Mouse (Mus musculus) CH12F3 (cell line): ENCODE measurements around the gene Tnip1.
"Not testable (repeated sequence)": the region's sequence is repeated elsewhere in the genome, so short reads cannot be mapped to it uniquely, and the experiment has no call there.

Source experiments
- in situ Hi-C: fragments of 300-500 bp; cut with MboI; formaldehyde crosslinking; loops from 2 replicates; pipeline ENCODE4 v1.14.3; 2020; ENCODE audit warnings: low sequenced_read_pairs

The Tnip1 gene

DNA sequence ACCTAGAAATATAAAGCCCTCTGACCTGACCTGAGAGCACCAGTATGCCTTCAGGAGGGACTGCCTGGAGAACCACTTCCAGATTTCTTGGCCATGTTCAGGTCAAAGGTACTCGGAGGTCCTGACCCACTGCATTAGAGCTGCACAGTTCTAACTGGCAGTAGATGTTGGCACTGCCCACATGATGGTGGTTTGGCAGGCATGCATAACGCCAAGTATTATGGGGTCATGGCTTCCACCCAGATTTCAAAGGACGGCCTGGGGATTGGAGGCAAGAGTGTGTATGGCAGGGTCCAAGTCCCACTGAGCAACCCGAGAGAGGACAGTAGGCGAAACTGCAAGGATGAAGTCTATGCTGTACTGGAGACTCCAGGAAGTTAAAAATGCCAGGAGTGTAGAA lies 48.9 kb downstream of the Tnip1 start:
- in situ Hi-C loops, result no loop called here

DNA sequence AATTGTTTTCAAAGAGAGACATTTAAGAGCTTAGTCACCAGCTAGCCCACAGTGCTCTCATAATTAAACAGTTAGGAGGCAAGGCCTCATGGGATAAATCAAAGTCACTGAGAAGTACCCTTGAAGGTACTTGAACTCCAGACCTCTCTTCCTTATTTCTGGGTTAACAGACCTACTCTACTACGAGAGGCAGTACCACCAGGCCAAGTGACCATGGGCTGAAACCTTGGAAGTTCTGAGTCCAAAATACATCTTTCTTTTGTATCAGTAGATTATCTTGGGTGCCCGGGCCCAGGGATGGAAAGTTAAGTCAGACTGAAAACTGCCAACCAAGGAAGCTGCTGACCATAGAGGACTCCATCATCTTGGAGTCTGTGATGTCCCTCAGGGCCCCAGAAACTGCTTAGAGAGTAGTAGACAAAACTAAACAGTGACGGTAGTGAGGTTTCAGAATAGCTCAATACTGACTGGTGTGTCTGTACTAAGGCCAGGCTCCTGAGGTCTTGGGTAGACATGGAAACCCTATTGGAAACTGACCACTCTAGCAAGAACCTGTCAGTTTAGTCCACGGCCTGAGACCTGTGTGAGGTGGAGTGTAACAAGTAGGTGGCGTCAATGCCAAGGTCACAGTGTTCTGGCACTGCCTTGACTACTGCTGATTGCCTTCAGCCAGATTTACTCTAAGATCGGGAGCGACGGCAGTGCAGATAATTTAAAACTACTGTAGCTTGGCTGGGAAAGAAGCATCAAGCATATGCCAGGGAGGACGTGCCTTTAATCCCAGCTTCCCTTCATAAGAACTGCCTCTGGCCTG lies 50.0 kb downstream of the Tnip1 start:
- in situ Hi-C loops, result no loop called here

DNA sequence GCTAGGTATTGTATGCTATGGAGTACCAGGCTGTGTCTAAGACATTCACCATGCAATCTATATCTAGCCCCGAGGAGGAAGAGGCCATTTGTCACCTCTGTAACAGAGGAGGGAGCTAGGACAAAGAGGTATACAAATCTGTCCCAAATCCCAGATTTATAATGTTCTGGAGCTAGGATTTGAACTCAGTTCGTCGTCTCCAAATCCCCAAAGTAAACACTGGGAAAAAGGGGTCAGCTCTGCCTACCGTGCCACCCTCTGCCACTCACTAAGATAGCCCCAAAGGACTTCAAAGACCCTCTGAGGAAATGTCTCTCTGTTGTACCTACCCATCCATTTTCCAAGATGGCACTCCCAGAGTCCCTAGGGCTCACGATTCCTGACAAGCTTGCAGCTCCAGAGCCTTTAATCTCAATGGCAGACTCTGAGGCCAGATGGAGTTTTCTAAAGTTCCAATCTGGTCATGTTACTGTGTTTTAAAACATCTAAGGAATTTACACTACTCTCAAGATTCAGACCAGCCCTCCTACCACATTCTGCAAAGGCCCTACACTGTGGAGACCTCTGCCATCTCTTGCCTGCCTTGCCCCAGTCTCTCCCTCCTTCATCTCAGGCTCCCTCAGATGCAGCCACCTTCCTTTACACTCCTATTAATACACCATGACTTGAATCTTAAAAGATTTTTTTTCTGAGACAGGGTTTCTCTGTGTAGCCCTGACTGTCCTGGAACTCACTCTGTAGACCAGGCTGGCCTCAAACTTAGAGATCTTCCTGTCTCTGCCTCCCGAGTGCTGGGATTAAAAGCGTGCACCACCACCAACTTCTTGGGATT lies 50.8 kb downstream of the Tnip1 start:
- in situ Hi-C loops, result no loop called here

DNA sequence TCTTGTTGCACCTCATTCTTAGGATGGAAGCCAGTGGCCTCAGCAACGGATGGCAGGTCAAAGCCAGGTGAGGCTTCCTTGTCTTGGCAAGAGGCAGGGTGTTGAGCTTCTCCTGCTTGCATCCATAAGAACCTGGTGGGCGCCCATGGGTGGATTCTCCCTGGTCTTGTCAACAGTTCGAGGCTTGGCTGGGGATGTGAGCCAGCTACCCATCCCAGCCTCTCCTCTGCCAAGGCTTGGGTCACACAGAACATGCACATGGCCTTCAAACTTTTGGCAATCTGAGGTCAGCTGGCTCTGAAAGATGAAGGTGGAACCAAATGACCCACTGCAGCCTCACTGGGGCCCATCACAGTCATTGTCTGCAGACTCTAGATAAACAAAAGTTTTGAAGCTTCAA lies 51.5 kb downstream of the Tnip1 start:
- in situ Hi-C loops, result no loop called here

DNA sequence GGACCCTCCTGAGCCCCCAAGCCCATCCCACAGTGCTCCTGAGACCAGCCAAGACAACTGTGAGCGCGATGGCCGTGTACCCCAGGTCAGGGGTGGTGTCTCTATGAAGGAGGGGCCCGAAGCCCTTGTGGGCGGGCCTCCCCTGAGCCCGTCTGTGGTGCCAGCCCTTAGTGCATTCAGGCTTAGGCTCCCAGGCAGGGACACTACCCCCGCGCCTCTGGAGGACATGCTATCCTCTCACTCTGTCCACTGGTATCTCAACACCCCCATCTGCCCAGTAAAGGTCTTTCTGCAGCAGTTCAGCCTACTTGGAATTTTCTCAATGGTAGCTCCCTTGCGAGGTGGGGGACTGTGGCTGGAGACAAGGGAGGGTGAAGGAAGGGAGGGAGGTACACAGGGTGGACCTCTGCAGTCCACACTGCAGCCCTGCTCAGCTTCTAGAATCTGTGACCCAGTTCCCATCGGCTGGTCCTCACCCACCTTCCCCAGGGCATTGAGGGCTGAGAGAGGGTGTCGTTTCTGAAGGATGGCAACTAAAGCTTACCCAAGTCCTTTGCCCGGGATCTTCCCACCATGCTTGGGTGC lies 52.5 kb downstream of the Tnip1 start:
- in situ Hi-C loops, result no loop called here

DNA sequence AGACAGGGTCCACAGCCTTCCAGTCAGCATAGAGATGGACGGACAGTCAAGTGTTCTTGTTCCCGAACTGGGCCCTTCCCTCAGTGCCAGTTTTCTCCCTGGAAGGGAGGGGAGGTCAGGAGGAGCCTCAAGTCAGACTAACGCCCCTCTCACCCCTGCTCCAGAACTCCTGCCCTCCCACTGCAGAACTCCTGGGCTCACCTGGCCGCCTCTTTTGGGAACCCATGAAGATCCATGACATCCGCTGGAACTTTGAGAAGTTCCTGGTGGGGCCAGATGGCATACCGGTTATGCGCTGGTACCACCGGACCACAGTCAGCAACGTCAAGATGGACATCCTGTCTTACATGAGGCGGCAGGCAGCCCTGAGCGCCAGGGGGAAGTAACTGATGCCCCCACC lies 53.4 kb downstream of the Tnip1 start:
- in situ Hi-C loops, result no loop called here

DNA sequence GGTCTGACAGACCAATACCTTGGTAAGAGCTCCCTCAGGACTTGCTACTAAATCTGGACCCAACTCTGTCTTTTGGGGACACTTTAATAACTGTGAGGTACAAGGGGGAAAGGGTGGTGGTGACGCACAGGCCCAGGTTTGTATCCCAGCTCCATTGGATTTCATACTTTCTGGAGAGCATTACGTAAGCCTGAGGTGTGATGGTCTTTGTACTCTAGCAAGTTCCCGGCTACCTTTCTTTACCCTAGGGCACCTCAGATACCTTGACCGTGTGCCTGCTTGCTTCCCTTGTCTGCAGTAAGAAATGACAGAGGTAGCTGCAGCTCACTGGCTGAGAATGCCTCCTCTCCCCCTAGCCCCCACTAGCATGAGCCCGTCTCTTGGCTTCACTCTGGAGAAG lies 55.5 kb downstream of the Tnip1 start:
- in situ Hi-C loops, result no loop called here

DNA sequence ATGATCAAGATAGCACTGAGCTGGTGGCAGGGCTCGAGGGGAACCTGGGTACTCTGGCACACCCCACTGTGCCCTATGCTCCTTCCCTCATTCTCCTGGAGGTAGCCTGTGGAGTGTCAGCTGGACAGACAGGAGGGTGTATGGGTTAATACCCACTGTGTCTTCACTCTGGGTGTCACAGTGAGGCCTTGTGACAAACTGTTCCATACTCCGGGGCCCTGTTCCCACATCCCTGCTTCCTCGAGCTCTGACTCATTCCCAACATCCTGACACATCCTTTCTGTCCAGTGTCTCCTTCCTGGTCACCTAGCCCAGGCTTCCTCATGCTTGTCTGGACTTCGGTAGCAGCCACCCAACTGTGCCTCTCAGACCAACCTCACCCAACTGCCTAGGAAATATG lies 56.3 kb downstream of the Tnip1 start:
- in situ Hi-C loops, result no loop called here

DNA sequence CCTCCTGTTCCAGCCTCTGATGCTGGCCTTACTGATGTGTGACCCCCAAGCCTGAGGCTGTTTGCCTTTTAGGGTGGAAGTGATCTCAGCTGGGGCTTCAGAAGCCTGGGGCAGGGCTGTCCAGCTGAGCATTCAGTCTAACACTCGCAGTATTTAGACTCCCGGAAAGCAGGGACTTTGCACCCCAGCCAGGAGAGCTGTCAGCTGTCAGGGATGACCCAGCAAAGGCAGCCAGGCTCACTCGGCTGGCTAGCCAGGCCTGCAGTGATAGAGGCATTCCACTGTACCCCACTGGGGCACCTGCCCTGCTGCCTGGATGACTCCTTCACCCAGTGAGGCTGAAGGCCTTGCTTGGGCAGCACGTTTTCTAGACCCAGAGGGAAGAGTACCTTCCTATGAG lies 56.8 kb downstream of the Tnip1 start:
- in situ Hi-C loops, result no loop called here

DNA sequence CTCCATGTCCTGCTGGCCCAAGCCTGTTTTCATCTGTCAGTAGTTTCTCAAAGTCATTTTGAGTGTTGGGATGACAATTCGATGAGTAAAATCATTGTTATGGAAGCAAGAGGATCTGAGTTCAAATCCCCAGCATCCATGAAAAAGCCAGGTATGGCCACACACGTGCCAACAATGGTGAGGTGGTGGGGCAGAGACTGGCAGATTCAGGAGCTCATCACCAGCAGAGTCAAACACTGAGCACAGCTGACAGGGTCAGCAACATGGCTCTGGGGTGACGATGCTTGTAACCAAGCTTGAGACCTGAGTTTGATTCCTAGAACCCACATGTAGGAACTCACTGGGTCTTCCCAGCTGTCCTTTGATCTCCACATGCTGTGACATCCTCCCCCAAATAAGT lies 57.6 kb downstream of the Tnip1 start:
- in situ Hi-C loops, result no loop called here

DNA sequence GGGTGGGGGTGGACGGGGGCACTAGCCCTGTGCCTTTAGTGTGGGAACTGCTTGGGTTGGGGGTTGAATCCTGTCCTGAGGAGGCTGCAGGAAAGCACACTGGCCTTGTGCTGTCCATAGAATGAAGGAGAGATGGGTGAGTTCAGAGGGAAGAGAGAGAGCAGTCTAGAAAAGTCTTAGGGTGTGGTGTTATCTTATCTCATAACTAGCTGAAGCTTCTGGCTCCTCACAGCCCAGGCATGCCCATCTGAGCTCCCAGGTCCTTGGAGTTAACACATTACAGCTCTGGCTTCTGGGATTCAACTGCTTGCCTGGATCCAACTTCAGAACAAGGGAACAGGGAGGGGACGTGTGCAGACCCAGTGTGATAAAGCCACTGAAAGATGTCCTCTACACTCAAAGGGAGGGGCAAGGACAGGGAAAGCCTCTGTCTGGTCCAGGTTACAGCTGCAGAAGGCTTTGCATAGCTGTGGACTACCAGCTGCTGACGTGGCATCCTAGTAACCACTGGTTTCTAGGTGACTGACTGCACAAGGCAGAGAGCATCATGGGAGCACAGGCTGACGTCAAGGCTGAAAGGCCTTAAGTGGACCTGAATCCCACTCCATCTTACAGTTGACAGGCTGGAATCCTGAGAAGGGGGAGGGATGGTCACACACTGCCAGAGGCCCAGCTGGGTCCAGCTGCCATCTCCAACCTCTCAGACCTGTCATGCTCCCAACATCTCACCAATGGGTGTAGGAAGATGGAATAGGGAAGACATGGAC lies 58.6 kb downstream of the Tnip1 start:
- in situ Hi-C loops, result no loop called here

DNA sequence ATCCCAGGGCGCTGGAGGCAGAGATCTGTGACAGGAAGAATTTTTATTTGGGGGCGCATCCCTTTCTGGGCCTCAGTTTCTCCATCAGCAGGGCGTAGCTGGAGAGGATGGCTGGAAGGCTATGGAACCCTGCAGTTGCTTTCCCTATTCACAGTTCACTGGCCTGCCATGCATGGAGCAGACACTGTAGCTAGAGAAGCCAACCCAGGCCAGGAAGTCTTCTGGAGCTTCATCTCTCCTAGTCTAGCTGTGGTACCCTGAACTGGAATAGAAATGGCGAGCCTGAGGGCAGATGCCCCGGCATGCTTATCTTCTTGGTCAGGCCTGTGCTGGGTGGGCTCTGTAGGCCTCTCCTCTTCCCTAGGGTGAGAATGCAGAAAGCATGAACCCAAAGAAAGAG lies 59.4 kb downstream of the Tnip1 start:
- in situ Hi-C loops, result no loop called here

DNA sequence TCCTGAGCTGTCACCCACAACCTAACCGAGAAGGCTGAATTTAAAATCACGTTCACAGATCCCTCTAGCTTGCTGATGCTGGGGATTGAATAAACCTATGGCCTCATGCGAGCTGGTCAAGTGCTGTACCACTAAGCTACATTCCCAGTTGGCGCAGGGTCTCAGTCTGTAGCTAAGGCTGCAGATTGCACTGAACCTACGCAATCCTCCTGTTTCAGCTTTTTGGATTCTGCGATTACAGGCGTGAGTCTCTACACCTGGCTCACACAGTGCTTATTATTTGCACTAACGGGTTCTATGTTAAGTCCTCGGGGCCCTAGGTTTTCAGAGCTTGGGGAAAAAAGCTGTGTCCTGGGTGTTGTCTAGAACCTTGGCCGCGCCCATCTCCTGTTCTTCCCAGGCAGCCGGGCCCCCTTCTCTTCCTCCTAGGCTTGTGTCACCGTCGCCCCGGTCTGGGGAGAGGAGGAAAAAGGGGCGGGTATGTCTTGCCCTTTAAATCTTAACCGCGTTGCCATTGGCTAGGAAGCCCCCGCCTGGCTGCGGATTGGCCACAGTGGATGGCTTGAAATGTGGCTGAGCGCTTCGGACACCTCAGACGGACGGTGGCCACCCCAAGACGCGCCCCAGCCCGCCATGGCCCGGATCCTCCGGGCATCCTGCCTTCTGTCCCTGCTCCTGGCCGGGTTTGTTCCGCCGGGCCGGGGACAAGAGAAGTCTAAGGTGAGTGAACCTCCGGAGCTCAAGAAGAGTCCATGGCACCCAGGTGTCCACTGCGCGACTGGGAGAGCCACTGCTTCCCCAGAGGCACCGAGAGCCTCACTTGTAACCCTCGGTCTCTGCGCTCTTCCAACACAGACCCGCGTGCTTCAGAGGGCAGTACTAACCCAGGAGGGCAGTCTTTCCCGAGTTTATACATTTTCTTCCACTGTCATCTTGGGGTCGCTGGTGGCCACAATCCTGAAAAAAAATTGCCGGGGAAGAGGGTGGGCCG lies 60.1 kb downstream of the Tnip1 start, which contains the start of gene Gpx3:
Gene Gpx3 (plus strand): TSS at position 121 of the 991 bp plus-strand sequence.
- in situ Hi-C loops, result no loop called here

DNA sequence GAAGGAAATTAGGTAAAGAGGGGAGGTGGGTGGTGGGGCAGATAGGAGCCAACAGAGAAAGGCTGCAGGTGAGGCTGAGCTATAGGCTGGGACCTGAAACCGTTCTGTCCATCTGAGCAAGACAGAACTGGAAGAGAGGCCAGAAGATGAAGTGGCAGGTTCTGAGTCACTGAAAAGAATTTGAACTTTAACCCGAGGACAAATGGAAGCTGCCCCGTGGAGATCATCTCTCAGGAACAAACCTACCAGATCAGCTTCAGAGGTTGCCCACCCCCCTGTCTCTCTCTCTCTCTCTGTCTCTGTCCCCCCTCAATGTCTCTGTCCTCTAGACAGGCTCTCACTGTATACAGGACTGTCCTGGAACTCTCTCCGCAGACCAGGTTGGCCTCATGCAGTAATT lies 63.1 kb downstream of the Tnip1 start:
- in situ Hi-C loops, result no loop called here

DNA sequence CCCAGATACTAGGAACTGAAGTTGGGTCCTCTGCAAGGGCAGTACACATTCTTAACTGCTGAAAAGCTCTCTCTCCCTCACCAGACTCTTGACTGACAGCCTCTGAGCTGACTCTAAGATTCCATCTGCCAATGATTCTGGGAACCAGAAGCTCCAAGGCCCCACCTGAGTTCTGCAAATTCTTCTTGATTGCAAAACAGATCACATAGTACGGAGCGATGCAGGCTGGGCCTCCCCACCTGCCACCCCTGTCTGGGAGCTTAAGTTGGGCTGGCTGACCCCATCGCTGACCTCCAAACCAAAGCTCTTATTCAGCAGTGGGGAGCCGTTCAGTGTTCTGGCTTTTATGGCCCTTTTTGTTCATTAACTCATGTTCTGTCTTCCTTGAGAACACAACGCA lies 65.2 kb downstream of the Tnip1 start:
- in situ Hi-C loops, result no loop called here

DNA sequence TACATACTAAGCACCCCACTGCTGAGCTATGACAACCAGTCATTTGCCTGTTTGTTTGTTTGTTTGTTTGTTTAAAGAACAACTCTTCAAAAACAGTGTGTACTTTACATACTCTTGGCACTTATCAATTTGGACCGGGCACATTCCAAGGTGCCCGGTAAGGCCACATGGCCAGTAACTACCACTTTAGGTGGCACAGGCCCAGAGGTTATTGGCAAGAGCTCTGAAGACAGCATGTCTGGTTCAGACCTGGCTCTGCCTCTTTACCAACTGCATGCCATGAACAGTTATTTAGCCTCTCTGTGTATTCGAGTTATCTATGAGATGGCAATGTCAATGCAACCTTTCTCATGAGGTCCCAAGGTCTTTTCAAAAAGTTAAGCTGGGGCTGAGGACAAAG lies 66.1 kb downstream of the Tnip1 start:
- in situ Hi-C loops, result not testable (repeated sequence)

DNA sequence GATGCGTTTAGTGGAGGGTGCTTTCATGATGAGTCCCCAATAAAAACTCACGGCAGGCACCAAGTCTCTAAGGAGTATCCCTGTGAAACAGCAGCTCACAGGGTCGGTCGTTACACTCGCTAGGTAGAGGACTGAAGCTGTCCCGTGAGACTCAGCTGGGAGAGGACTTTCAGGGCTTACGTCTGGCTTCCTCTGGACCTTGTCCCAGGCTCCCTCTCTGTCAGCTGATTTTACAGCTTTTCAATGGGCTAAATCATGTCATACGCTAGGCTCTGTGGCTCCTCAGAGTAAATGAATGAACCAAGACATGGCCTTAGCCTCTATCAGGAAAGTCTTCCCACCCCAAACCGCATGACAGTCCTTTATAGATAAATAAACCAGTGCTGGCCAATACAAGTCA lies 68.1 kb downstream of the Tnip1 start:
- in situ Hi-C loops, result no loop called here

DNA sequence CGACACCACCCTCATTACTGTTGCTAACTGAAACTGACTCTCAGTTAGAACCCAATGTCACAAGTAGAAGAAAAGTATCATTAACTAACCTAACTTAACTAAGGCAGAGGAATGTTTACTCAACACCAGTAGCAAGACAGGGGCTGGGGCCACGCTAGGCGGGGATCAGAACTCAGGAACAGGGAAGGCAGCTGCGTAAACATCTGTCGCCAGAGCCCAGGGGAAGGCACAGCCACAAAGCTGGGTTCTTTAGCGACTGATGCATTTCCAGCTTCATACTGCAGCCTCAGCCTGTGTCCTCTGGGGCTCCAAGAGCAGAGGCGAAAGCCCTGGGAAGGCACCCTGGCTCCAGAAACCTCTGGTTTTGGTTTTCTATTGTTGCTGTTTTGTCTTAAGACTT lies 70.6 kb downstream of the Tnip1 start:
- in situ Hi-C loops, result no loop called here

DNA sequence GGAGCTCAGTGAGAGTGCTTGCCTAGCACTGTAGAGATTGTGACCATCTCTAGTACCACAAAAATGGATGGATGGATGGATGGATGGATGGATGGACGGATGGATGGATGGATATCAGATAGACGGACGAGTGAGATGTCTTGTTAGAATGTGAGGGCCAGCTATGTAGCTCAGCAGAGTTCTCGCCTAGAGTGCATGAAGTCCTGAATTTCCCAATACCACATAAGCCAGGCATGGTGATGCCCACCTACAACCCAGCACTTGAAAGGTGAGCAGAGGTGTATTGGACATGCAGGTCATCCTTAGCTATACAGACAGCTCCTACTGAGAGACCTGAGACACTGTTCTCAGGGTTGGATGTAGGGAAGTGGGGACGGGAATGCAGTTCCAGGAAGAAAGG lies 71.4 kb downstream of the Tnip1 start:
- in situ Hi-C loops, result no loop called here

DNA sequence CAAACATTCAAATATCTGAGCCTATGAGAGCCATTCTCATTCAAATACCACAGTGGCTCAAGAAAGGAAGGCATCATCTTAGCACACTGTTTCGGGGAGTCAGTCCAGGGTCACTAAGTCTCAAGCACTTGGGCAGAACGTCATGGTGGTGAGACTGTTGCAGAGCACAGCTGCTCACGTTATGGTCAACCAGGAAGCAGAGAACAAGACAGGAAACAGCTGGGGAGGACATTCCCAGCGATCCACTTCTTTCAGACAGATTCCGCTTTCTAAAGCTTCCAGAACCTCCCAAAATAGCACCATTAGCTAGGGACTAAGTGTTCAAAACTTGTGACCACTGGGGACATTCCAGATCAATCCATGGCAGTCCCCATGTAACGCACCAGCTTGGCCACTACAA lies 74.8 kb downstream of the Tnip1 start:
- in situ Hi-C loops, result loop anchor here (10.0 kb wide), 1 partner anchor 97 kb away; no protein-coding TSS in a partner anchor
